Mouse (Mus musculus): ENCODE results near the gene Mthfd1l. TPM values are rescaled to one million over a fixed set of nuclear protein-coding genes. Genes with fewer than 3 reads are reported as not detected.

Mthfd1l gene
- total RNA-seq, 2 experiments from 2014 or later = 0.72 to 0.74 TPM

DNA sequence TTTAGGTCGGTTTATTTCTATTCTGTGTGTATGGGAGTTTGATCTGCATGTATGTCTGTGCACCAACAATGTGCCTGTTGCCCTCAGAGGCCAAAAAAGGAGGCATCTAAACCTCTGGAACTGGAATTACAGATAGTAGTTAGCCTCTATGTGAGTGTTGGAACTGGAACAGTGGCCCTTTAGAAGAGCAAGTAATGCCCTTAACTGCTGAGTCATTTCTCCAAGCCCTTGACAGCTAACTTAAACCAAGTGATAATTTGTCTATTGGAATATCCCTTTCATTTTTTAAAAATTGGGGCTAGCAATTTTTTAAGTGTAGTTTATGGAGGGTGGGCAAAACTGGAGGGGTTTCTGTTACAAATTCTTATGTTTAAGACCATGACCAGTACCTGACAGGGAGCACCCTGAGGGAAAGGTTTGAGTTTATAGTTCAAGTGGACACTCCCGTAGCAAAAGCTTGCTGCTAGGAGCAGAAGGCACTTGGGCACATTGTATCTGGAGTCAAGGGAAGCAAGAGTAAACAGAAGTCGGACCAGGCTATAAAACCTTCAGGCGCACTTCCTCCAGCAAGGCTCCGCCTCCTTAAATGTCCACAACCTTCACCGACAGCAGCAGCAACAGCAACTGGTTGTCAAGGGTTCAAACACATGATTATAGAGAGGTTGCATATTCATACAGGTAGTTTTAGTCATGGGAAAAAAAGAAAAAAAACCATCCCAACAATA lies 3.1 kb downstream of the Mthfd1l start:
- intact Hi-C loops (cut with DNase I) = no loop called here
- no peak for DNase-seq

DNA sequence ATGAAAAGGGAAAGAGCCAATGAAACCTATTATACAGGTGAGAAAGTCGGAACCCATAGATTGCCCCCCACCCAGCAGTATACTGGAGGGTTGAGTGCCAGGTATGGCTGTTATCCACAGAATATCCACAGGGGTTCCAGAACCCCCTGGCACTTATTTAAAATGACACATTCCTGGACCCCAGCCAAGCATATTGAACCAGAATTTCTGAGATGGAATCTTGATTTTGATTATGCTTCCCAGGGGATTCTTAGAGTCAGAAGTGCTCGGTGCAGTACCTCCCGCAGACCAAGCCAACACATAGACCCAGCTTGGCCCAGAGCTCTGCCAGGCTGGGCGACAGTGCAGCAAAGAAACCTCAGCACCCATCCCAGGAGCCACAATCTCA lies 3.7 kb downstream of the Mthfd1l start:
- DNase-seq = no peak
- intact Hi-C loops (cut with DNase I) = no loop called here

DNA sequence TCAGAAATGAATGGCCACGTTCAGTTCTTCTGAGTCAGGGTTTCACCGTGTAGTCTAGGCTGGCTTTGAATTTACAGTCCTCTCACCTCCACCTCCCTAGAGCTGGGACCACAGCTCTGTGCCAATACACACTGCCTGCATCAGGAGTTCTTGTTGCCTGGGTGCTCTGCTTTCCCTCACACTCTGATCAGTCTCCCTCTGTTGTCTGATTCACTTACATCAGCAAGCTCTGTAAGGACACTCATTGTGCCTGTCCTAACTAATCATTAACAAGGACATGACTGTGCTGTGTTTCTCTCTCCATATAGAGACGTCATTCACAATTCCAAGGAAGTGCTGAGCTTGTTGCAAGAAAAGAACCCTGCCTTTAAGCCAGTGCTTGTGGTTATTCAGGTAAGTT lies 5.4 kb downstream of the Mthfd1l start:
- no peak for DNase-seq
- intact Hi-C loops (cut with DNase I) = no loop called here

DNA sequence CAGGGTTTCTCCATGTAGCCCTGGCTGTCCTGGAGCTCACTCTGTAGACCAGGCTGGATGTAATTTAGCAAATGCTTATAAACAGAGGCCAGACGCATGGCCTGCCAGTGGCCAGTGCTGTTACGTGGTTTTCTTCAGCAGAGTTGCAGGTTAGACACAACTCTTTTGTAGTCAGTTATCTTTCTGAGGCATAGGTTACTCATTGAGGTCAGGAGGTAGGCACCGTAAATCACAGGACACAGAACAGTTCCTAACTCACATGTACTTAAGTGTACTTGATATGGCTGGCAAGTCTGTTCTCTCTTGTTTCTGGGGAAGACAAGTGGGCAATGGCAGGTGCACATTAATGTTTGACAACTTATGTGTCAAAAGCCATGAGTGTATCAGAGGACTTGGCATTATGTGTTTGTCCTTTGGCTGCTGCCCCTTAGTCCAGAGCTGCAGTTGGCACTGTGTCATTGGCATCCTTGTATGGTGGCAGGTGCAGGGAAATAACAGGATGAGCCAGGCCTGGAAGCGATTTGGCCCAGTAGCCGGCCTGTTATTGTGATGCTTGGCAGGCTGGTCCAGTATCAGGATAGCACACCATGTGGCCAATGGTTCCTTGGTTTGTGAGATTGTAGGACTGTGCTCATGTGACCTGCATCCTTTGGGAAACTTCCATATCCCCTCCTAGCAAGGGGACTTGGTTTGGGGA lies 6.0 kb downstream of the Mthfd1l start:
- intact Hi-C loops (cut with DNase I) = no loop called here
- no peak for DNase-seq

DNA sequence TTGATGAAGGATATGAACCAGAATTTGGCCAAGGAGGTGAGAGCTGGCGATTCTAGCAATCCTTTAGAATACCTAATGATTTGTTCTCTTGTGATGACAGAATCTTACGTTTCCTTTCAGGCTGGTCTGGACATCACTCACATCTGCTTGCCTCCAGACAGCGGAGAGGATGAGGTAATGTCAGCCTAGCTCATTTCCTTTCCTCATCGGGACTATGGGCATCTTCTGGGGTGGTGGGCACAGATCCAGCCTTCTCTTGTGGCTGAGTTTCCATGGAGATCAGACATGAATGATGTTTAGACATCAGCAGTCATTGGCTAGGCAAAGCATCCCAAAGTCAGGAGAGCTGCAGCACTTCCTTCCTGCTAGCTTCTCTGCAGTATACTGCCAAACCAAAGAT lies 7.3 kb downstream of the Mthfd1l start:
- DNase-seq = no peak
- intact Hi-C loops (cut with DNase I) = no loop called here

DNA sequence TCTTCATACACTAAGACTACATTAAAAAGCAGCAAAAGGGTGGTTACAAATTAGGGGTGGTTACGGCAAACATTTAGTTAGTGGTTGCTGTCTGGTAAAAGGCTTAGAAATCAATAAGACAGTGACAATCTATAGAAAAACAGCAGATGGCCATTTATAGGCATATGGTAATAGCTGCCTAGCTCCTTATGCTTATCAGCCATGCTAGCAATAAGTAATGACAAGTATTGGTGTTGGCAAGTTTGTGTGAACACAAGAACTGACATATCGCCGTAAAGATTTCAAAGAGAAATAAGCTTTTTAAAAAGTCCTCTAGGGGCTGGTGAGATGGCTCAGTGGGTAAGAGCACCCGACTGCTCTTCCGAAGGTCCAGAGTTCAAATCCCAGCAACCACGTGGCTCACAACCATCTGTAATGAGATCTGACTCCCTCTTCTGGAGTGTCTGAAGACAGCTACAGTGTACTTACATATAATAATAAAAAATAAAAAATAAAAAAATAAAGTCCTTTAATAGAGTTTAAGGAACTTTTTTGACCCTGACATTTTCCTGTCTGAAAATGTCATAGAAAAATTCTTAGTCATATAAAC lies 17.5 kb downstream of the Mthfd1l start:
- intact Hi-C loops (cut with DNase I) = no loop called here
- DNase-seq = no peak

DNA sequence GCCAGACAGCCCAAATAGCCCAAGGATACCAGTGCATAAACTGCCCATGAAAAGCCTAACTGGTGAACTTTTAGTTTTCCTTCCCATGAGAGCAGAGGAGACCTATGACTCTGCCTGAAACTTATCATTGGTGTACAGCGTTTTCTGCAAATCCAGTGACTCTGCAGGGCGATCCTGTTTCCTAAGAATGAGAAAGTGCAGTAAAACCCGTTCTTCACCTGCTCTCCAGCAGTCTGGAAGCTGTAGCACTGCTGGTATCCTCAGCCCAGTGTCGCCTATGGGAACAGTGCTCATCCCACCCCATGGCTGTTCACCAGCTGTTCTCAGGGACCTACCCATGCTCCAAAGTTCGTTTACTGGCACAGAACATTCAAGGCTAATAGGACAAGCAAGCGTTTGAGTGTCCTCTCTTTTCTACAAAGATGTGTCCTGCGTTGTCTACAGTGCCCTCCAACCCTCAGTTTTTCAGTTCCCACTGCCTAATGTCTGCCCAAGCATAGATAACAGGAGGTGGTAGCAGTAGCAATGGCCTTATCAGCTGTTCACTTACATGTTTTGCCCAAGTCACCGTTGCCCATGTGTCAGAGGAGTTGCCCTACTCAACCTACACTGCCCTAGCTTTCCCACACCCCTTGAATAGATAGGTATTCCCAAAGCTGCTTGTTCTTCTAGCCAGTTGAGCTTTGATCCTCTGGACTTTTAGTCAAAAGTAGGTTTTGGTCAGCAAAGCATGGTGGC lies 20.6 kb downstream of the Mthfd1l start:
- intact Hi-C loops (cut with DNase I) = no loop called here

DNA sequence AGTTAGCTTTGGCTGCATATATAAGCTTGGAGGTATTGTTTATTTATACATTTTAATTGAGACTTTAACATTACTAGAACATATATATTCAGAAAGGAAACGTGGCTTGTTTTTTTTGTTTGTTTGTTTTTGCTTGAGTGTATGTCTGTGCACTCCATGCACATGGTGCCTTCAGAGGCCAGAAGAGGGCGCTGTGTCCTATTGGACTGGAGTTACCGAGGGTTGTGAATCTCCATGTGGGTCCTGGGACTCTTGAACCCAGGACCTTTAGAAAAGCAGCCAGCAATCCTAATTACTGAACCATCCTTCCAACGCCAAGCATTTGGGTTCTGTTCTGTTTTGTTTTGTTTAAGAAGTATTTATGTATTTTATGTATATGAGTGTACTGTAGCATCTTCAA lies 22.4 kb downstream of the Mthfd1l start:
- DNase-seq = no peak
- intact Hi-C loops (cut with DNase I) = no loop called here

More for the DNA sequence above, 20.6 kb downstream of the Mthfd1l start:
- DNase-seq = no peak

DNA sequence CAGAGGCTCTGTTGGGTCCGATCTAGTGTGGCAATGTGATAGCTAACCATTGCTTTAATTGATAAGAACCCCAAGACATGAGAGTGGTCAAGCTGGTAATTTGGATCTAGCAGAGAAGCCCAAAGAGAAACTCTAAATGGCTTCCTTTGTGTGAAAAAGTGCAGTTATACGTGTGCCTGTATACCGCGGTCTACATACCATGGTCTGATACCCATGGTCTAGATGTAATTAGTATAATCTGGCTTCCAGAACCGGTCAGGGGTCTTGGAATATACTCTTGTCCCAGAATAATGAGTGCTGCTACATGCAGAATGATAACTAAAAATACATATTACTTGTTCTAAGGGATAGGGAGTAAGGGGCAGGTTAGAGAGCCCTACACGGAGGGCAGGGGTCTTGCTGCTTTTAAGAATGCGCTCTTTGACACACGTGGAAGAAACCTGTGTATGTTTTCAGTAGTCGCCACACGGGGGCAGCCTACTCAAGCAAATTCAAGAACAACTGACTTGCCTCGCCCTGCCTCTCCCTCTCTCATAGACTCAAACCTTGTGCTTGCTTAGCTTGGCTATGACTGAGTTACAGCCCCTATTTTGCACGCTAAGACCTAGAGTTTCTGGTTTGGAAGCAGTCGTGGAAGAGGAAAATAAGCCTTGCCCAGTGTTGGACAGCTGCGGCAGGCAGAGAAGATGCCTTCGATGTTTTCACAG lies 23.4 kb downstream of the Mthfd1l start:
- intact Hi-C loops (cut with DNase I) = loop anchor here (2.0 kb wide), 1 partner anchor 350 kb away; no protein-coding TSS in a partner anchor
- DNase-seq = peak; percentile 54 to 58

DNA sequence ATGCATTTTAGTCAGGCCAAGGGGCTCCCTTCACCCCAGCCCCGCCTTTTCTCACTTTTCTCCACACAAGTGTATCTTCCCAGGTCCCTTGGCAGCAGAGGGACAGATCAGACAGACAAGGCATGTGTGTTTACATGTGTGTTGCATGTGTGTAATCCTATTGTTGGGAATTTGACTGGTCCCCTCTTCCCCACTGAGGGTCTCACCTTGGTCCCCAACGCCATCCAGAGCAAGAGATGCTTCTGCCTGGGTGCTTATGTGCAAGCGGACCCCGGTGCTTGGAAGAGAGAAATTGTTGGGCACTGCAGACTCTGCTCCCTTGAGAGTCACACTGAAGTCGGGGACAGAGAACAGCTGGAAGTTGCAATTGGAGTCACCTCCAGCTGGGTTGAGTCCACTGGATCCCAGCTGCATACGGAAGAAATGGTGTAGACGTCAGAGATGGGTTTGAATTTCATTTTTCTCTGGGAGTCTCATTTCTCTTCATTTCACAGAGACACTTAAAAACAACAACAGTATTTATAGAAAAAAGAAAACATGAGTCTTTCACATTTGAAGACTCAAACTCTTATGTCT lies 25.0 kb downstream of the Mthfd1l start:
- intact Hi-C loops (cut with DNase I) = loop anchor here (2.0 kb wide), 1 partner anchor 349 kb away; no protein-coding TSS in a partner anchor
- no peak for DNase-seq

DNA sequence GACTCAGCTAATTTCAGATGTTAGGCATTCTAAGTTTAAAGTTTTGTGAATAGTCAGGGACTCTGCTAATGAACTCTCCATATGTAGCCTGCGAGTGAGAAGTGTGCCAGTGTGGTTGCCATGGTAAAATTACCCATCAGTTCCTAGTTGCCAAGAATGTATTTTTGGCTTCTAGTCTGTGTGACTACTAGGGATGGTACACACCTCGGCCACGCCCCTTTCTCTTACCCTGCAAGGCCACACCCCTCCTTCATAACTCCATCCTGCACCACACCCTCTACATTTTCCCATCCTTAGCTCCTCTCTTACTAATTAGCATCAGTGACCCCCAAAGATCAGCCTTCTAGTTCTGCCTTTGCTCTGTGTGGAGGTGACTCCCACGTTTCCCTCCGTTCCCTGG lies 29.8 kb downstream of the Mthfd1l start:
- no peak for DNase-seq
- intact Hi-C loops (cut with DNase I) = no loop called here

DNA sequence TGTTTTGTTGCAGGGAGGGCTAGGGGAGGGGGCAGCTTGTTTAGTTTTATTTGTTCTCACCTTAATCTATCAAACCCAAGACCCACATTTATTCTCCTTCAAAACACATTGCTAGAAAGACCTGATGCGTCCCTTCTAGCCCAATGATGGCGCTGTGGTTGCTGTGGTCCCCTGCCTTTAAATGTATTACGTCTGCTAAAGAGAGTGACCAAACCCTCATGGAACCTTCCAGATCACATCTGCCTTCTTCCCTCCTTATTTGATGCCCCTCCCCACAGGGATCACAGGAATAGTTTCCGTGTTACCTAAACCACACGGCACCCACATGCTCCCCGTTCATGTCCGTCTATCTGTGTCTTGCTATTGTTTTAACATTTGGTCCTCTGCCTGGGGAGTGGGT lies 32.3 kb downstream of the Mthfd1l start:
- no peak for DNase-seq
- intact Hi-C loops (cut with DNase I) = no loop called here

DNA sequence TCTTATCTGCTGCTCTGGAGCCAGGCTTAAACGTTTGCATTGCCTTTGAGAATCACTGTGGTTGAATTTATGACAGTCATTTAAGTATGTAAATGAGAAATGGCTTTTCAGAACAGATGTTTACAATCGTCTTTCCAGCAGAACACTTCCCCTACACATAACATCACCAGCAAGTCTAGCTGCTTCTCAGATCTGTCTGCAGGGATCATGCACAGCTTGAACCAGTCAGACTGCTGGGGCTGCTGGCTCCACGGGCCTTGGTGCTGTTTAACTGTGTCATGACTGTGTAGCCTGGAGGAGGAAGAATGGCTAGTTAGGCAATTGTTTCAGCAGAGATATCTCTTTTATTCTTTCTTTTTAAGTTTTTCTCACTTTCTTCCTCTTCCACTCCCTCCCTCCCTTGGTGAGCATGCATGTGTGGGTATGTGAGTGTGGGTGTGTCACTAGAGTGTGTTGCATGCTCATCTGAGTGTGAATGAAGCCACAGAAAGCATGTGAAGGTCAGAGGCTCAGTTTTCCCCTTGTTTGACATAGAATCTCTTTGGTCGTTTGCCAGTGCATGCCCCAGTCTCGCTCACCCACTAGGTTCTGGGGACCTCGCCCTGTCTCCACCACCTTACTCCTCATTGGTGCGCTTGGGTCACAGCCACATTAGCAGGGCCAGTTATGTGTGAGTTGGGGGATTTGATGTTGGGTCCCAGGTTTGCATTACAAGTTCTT lies 33.5 kb downstream of the Mthfd1l start:
- no peak for DNase-seq
- intact Hi-C loops (cut with DNase I) = no loop called here

DNA sequence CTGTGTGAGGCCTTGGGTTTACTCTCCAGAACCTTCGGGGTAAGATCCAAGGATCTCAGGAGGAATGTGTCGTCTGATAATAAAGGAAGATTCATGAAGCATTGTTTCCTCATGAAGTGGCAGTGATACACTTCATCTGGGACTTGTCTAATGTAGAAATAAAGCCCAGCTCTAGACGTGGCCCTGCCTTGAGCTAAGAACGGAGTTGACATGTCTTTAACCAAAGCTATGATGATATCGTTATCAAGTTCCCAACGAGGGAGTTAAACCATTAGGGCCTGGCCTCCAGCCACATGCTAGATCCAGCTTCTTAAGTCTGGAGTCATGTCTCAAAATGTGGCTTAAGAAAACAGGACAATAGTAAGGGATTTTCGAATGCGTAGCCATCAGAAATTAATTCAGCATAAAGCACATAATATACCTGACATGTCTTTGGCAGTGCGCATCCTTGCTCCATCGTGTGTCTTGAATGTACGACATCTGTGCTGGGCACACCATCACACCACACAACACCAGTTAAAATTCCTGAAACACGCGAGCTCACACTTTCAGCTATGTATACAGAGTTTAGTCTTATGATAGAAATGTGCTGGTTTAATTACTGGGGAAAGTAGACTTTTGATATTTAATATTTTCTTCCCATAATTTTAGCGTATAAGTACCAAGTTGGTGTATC lies 49.8 kb downstream of the Mthfd1l start:
- intact Hi-C loops (cut with DNase I) = no loop called here

DNA sequence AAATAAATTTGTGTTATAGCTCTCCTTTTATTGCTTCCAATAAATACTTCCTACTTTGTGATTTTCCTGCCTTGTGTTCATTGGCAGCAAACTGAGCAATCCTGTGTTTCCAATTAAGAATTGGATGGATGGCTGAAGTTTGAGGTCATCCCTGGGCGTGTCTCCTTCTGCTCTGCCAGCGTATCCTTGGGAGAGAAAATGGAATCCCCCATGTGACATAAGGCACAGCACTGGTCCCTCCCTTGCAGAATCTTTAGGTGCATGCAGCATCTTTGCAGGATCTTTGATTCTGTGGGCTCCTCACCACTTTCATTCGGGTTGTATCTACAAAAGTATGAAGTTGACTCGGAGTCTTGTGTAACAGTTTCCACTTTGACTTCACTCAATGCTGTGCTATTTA lies 53.7 kb downstream of the Mthfd1l start:
- intact Hi-C loops (cut with DNase I) = no loop called here
- DNase-seq = peak; percentile 39 to 46

More for the DNA sequence above, 49.8 kb downstream of the Mthfd1l start:
- DNase-seq = no peak

DNA sequence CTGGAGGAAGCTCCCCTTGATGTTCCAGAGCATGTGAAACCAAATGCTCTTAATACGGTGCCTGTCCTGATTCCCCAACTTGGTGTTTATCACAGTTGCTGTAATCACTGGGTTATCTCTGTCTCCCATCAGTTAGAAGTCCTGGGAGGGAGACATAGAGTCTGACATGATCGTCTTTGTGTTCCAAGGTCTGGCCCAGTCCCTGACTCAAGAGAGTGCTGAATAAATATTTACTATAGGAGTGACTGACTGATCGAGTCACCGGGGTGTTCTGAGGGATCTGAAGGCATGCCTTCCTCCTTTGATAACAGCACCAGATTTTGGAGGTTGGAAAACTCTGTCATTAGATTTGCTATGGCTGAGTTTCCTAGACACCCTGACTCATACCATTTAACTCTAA lies 54.5 kb downstream of the Mthfd1l start:
- no peak for DNase-seq
- intact Hi-C loops (cut with DNase I) = no loop called here

DNA sequence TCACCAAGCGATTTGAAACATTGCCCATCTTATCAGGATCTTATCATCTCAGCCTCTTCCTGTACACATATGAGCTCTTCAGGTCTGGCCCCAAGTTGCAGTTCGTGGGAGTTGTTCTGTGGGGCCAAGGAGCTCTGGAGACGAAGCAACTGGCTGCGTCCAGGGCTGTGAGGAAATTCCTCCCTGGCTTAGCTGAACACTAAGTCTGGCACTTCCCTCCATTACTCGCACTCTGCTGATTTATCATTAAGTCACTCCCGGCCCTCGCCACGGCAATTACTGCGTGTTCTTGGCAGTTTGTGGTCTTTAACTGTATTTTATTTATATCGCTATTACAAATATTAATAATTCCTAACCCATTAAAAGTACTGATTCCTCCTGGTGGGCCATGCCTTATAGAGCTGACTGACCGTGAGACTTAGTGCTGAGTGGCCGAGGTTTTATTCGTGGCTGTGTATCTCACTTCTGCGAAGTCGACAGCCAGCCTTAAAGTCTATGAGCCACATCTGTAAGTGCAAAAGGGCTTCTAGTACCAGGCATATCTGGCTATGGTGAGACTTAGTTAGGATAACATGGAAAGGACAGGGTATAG lies 56.0 kb downstream of the Mthfd1l start:
- intact Hi-C loops (cut with DNase I) = no loop called here

DNA sequence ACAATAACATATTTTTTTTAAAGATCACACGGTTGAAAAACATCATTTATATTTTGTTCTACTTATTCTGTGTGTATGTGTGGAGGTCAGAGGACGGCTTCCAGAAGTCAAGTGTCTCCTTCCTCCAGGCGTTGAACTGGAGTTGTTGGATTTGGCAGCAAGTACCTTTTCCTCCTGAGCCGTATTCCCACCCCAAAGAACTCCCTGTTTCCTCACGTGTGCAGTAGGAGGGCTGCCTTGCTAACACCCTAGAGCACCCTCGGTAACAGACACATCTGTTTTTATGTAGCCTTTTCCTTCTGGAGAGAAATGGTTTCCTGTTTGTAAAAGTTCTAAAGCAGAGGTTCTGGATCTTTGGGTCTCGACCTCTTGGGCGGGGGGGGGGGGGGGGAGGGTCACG lies 60.8 kb downstream of the Mthfd1l start:
- no peak for DNase-seq
- intact Hi-C loops (cut with DNase I) = no loop called here

More for the DNA sequence above, 56.0 kb downstream of the Mthfd1l start:
- DNase-seq = peak; percentile 37 to 39

Measured in gastrocnemius, postnatal 36 days (tissue).